Mouse (Mus musculus): ENCODE results near the gene Ntm. TPM values are rescaled to one million over a fixed set of nuclear protein-coding genes. Genes with fewer than 3 reads are reported as not detected.

Gene Ntm
- total RNA-seq, 2 experiments from 2014 or later: 5.4 to 6.2 TPM

DNA sequence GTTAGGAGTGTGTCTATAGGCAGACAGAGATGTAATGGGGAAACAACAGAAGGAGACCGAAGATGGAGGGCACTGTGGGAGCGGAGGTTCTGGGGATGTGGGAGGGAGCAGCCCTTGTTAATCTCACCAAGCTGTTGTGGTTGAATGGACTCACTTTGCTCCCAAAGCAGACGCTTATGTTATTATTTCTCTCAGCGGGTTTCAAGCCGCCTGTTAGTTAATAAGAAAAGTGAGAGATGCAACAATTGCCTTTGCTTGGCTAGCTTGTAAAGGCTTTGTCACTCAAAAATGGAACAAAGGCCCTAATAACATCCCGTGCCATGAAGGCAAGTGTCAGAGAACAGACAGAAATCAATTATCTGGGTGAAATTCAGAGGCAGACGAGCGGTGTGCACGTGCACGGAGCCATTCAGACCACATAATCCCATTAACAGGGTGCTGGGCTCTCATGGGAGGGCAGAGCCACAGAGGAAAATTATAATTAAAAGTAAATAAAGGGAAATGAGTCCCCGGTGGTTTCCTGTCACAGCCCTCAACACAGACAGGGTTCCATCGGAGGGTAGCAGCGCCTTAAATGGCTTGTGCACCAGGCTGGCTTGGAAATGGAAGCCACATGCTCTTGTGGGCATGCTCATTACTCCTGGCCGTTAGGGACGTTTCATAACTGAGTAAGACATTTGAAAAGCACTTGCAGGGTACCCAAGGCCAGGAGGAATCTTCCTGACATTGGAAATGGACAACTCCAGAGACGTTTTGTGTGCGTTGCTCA, 448.2 kb downstream of the Ntm start:
- no peak for DNase-seq (ENCODE audit: low spot score in 2 of 2)

DNA sequence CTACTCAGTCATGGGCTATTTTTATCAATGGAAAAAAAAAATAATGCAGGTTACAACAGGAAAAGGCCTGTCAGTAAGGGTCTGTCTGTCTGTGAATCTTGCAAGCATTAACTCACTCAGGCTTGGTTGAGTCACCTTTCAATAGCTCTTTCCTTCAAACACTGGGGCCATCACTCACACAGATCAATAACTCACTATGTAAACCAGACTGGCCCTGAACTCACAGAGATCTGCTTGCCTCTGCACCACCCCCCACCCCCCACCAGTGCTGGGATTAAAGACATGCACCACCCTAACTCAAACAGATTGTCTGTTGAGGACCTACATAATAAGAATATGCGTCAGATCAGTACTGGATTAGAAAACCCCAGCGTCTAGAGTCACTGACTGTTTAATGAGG, 466.9 kb downstream of the Ntm start:
- DNase-seq (ENCODE audit: low spot score in 2 of 2): no peak

DNA sequence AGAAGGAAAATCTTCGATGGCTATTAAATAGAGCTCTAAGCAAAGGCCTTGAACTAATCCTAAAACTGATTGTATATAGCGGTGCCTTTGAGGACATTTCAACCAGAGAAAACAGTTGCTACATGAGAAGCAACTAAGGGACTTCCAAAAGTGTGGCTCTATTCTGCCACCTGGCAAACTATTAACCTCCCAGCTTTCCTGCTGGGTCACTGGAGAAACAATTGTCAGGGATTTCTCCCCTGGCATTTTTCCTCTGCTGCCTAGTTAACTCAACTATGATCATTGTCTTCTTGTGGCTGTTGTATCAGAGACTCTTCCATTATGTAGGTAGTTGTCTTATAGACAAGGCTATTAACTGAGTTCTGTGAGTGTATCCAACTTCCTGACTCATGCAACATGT, 480.7 kb downstream of the Ntm start:
- no peak for DNase-seq (ENCODE audit: low spot score in 2 of 2)

DNA sequence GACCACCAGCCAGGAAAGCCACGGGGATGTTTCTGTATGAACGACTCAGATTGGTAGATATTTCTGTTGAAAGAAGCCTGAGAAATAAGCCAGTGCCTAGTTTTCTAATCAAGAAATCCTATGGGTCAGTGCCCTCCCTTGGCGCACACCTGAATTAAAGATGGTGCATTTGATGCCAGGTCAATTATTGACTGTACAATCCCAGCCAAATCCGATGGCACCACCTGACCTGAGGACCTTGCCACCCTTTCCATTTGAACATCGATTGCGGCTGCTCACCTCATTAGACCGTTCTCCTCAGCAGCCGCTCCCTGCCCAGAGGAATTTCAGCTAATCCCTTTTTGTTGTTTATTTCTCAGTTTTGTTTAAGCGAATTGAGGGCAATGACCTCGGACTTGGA, 483.9 kb downstream of the Ntm start:
- no peak for DNase-seq (ENCODE audit: low spot score in 2 of 2)

DNA sequence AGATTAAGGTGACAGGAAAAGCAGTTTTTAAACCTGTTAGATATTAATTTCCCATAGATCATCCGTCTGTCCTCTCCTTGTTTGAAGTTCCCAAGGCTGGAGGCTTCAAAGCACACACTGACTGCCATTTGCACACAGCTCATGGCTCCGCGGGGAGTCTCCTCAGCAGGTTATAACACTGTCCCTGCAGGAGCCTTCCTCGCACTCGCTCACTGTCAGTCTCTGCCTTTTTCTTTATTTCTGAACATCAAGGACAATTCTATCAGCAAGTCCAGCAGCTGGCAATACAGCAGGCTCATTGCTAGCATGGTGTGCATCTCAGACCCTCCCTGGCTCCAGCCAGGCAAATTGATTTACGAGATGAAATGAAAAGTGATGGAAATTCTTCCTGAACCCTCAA, 485.7 kb downstream of the Ntm start:
- no peak for DNase-seq (ENCODE audit: low spot score in 2 of 2)

DNA sequence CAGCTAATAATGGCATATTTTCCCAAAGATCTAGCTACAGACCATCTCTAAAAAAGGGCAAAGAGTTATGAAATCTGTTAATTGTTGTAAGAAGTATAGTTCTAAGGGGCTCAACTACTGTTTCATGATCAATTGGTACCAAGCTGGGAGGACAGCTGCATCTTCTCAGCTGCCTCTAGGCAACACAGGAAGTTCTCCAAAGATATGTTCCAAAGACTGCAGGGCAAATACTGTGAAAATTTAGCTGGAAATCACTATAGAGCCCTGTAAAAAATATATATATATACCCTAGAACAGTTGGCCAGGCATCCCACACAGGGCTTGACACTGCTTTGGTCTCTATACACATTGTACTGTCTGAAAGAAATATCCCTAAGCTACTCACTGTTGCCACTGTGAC, 489.5 kb downstream of the Ntm start:
- no peak for DNase-seq (ENCODE audit: low spot score in 2 of 2)

DNA sequence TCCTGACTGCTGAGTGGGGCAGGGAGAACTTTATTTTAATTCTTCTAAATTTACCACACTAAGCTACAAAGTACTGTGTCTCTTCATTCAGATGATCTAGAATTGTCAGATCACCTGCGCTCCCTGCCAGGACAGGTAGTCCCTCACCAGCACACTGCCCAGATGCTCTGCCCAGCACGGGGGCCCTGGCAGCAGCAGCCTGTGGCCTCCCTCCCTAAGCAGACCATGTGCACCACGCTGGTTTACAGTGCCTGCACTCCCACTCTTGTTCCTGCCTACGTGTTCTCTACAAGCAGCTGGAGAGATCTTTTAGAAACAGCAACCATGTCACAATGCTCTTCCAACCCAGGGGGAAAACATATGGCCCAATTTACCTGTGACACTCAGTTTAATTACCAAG, 490.7 kb downstream of the Ntm start:
- DNase-seq (ENCODE audit: low spot score in 2 of 2): no peak

DNA sequence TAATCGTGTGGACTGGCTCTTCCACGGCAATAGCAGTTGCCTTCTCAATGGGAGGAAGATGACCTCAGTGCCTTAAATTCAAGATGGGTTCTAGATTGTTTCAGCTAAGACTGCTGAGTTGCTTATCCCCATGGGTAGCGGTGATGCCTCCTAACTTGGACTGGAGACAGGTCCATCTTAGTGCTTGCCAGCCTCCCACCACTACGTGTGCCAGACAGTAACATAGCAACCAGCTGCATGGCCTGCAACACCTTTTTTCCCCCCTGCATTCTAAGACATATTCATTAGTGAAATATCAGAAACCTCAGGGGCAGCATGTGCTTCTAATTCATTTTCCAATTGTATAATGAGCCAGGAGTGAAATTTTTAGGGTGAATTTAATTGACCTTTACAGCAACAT, 498.2 kb downstream of the Ntm start:
- DNase-seq (ENCODE audit: low spot score in 2 of 2): no peak

DNA sequence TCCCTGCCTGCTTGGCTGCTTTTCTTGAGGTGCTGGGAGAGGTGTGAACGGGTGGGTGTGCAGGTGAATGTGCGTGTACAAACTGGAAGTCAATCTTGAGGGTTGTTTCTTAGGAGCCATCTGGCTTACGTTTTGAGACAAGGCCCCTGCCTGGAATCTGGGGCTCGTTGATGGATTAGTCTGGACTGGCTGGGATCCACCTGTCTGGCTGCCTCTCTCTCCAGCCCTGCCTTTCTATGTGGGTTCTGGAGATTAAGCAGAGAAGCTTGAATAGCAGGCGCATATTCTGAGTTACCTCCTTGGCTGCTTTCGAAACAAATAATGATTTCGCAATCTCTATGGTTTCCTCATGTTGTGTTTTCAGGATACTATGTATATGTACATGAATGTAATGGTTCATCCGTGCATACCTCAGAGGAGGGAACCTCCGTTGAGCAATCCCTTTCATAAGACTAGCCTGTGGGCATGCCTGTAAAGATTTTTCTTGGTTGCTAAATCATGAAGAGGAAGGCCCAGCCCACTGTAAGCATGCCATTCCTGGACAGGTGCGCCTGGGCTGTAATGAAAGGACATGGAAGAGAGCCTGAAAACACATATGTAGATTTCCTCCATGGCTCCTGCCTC, 499.9 kb downstream of the Ntm start:
- DNase-seq (ENCODE audit: low spot score in 2 of 2): no peak

DNA sequence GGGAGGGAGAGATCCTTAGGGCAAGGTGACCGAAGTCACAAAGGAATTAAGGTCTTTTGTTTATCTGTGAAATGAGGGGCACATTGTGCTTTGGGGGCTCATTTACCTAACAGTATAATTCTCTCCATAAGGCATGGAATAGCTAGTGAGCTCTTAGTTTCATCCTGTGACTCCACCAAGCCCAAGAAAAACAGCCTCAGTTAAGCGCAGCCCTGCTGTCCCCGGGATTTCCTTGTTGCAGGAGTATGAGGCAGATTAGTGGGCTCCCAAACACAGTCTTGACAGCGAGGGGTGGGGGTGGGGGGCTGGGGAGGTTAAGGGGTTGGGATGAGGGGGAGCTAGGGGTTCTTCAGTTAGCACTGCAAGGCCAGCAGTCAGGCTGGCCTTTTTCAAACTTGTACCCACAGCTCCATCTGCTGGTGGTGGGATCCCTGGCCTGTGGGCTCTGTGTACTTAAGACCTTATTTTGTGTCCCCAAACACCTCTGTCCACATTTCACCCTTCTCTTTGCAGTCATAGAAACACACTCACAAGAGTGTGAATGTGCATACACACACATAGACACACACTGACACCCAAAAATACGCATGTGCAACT, 504.9 kb downstream of the Ntm start:
- no peak for DNase-seq (ENCODE audit: low spot score in 2 of 2)

DNA sequence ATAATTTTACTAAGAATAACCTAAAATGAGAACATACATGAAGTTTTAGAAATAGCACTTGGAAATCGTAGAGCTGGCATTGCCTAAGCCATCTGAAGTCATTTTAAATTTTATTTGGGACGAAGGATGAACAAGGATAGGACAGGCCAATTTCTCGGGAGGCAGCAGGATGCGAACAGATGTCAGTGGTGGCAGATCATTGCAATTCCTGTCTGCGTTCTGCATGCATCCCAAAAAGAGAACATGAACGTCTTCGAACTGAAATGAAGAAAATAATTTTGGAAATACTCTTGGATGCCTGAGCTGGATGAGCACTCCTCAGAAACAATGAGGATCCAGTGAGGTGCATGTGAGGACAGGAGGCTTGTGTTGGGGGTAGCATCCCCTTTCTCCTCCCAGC, 506.9 kb downstream of the Ntm start:
- no peak for DNase-seq (ENCODE audit: low spot score in 2 of 2)

DNA sequence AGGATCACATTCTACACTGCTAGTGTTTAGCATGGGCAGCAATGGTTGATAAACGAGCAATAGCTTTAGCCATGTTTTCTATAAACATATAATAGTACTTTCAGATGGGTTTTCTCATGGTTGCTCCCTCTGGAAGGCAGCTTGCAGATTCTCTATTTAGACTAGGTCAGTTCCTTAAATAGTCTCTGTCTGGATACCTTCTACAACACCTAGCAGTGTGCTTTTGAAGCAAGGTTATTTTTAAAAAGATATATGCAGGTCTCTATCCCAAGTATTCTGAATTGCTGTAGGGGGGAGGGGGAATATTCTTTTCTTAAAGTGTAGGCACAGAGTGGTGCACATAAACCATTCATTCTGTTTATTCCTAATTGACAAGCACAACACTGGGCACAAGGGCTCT, 511.7 kb downstream of the Ntm start:
- no peak for DNase-seq (ENCODE audit: low spot score in 2 of 2)

DNA sequence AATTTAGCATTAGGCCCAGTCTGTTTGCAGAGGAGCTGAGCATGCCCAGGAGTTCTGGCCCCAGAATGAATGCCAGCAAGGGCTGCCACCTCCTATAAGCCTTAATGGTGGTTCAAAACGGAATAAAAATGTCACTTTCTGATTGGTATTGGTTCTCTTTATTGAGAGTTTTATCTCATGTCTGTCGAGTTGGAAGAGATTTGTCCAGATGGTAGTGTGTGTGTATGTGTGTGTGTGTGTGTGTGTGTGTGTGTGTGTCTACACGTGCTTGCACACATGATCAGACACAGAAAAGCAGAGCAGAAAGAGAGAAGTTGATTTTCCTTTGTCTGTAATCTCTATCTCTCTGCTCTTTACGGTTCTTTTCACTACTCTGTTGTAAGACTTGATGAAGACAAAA, 518.9 kb downstream of the Ntm start:
- DNase-seq (ENCODE audit: low spot score in 2 of 2): no peak

DNA sequence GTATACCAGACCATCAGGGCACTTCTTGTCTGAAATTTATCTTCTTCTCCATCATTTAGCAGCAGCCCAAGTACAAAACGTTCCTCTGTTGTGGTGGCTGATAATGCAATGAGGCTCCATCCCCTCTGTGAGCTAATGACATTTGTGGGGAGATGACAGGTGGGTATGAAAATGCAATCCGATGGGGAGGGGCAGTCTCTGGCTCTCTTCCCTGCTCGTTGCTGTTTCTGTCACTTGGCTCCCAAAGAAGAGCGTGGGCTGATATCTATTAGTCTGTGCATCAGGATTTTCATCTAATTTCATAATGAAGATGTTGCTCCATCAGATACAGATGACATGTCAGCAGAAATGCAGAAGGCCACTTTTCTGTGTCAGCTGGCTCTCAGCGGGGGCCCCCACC, 523.5 kb downstream of the Ntm start:
- DNase-seq (ENCODE audit: low spot score in 2 of 2): no peak

DNA sequence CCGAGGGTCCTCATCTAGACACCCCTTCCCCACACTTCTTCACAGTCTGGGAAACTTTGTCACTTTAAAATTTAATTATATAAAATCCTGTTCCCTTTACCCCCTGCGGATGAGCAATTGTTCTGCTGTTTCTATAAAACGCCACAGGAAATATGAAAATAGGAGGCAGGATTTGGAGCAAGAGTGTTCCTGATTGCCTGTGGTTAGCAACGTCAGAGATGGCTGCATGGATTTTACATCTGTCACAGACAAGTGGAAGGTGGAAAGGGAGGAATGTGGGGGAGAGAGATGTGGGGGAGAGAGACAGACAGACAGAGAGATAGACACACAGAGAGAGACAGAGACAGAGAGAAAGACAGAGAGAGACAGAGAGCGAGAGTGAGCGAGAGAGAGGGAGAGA, 528.3 kb downstream of the Ntm start:
- DNase-seq (ENCODE audit: low spot score in 2 of 2): no peak

DNA sequence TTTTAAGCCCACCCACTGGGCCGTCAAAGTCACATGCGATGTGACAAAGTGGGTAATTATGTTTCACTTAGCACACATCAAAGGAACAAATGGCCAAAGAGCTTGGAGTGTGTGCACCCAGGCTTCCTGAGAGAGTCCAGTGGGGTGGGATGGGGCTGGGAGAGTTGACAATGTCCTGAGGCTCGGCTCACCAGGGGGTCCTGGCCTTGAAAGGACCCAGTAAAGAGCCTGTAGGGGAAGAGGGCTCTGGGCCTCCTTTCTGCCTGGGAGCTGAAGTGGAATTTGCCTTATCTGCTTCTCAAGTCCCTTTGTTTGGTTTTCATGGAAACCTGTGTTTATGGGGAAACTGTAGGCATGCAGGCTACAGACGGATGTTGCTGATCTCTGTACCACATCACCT, 529.0 kb downstream of the Ntm start:
- DNase-seq (ENCODE audit: low spot score in 2 of 2): no peak

DNA sequence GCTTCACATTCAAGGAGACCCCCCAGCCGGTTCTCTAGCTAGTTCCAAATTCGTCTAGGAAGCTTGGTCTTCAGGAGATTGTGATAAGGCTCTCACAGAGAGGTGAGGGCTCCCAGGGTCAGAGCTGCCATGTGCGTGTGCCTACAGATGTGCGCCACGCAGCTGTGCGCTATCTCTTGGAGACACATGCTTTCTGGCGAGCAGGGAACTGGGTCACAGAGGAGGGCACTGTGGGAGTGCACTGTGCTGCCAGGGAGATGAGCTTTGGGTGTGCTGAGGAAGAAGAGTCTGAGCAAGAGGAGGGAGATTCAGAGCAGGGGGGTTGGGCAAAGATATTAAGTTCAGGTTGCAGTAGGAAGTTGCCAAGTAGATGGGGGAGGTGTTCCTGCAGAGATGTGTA, 529.8 kb downstream of the Ntm start:
- DNase-seq (ENCODE audit: low spot score in 2 of 2): no peak

DNA sequence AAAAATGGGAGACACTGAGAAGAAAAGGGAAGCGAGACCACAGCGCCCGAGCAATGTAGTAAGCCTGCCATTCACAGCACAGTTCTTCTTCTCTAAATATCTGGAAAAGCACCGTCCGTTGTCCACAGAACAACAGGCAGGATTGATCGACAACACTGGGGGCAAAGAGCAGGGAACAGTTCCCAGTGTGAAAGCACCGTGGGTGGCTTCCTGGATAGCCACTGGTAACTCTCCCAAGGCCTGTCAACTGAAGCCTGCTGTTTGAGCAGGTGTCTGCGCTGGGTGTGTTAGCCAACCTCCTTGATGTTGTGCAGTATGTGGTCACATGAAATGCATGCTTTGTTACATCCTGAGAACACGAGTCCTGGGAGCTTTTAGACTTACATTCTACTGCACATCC, 531.4 kb downstream of the Ntm start:
- no peak for DNase-seq (ENCODE audit: low spot score in 2 of 2)

DNA sequence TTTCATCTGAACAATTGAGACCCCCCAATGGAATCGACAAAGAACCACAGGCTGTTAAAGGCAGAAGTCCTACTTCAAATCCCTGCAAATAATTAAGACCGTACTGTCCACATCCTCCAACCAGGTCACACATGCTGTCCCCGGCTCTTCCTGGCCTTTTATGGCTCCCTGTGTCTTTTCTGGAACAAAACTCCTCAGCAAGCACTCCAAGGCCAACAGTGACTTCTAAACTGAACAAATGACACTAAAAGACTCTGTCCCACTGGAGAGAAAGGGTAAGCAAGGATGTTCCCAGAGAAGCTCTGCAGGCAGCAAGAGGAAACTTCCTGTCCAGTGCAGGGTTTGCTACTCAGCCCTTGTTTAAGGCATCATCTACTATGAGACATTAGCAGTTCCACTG, 532.8 kb downstream of the Ntm start:
- no peak for DNase-seq (ENCODE audit: low spot score in 2 of 2)

DNA sequence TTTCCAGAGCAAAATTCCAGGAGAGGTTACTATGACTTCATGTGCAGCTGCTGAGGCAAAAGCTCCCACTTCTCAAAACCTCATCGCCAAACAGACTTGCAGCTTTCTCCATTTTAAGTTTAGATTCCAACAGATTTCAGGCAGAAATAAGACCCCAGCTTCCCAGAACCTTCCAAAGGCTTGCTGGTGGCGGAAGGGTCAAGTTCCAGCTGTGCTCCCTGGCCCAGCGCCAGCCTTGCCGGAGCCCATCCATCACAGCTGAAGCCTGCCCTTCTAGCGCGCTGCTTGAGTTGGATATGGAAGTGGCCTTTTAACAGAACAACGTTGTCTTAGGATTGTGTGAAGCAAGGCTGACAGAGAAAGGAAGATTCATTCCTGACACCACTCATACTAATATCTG, 534.6 kb downstream of the Ntm start:
- no peak for DNase-seq (ENCODE audit: low spot score in 2 of 2)

DNA sequence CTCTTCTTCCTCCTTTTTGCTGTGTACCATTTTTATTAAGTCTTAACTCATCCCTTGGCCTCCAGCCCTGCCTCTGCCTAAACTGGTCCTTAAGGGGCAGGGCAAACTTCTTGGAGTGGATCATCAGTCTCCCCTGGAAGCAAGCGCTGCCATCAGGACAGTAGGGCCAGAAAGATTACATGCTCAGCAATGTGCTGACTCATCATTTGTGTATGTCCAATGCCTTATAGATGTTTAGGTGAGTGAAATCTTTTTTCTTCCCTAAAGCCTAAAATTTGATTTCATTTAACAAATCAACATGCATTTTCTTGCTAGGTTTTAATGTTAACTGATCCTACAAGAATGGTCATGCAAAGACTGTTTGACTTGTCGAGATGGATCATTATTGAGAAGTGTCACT, 536.7 kb downstream of the Ntm start:
- no peak for DNase-seq (ENCODE audit: low spot score in 2 of 2)

DNA sequence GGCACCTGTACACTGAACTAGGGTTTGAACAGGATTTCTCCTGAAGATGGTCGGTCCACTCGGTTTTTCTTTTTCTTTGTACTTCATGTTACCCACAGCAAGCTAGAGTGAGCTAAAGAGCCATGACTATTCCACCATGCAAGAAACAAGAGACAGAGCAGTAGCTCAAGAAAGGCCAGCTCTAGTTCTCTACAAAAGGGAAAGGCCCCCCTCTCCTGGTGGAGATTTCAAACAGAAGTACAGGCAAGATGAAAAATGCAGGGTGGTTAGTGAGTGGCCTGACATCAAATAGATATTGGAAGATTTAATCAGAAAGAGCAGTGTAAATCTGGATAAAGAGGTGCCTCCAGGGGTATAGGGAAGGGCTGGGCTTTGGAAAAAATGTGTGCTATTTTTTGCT, 547.4 kb downstream of the Ntm start:
- no peak for DNase-seq (ENCODE audit: low spot score in 2 of 2)

DNA sequence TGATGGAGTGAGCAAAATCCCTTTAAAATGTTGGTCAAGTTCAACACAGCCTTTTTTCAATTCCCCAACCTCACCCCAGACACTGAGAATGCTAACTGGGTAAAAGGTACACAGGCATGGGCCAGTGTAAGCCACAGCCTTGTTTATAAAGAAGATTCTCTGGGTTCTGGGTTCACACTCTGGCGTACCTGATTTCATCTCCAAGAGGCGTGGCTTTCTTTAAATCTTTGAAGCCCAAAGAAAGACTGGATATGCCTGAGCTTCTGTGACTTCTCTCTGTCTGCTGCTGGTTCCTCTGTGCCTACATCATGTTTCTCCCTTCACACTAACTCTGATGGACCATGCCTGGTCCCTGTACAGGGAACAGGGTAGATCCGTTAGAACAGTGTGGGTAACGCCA, 549.8 kb downstream of the Ntm start:
- DNase-seq (ENCODE audit: low spot score in 2 of 2): no peak

Data from adrenal gland, postnatal 4 days (tissue).